ENCODE assay signal across 8 mouse cellular contexts in the genomic region with DNA sequence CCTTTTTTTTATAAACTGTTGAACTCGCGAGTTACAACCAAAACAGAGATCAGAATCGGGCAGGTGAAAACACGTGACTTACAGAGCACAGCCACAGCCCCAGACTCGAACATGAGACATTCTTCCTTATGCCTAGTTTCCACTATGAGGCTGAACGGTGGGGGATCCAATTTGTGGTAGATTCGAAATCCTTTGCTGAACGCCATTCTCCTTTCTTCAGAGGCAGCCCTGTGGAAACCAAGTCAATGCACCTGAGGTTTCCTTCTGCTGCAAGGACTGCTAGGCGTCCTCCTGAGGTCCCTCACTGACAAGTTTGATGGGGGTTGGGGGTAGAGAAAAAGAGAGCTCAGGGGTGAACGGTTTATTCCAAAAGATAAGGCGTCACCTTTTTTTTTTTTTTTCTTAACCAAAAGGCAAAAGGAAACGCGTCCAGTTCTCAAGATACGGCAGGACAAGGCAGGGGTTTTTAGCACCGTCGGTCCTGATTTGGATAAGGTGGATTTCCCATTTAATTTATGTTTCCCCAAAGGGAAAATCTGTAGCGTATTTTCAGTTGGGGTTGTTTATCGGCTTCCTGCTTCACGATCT. TPM values are rescaled to one million over a fixed set of nuclear protein-coding genes. Genes with fewer than 3 reads are reported as not detected.
DNase-seq lines count a peak whose midpoint lies in the region; ATAC-seq and TF ChIP-seq lines count a peak whose summit lies in the region.

No protein-coding gene starts in this region.

- peak overlapping the region; percentile 97 for H3K4me3 ChIP-seq in bone marrow macrophage, adult 2 months (ENCODE audit: insufficient read depth, low read length)
- H3K4me3 ChIP-seq in intestine, postnatal 0 days (ENCODE audit: low read depth, low read length): peak overlapping the region; percentile 66

- TF ChIP-seq CTCF in bone marrow macrophage, adult 2 months (IDR thresholded peaks at IDR 0.05; ENCODE audit: low read depth, low read length): no peak
- TF ChIP-seq CTCF in intestine, postnatal 0 days (IDR thresholded peaks at IDR 0.05; ENCODE audit: low read depth): no peak

- H3K27ac ChIP-seq in bone marrow macrophage, adult 2 months (ENCODE audit: insufficient read depth, low read depth, low read length): peak overlapping the region; percentile 73
- peak overlapping the region; percentile 92 for H3K27ac ChIP-seq in intestine, postnatal 0 days (ENCODE audit: low read depth, low read length)

- no peaks in the 10 kb centered on the region for H3K9me3 ChIP-seq in intestine, postnatal 0 days (ENCODE audit: control insufficient read depth)

- ATAC-seq in erythroblast, adult 5-6 weeks (replicated peaks; ENCODE audit: low FRiP score, poor library complexity, severe bottlenecking): peak; percentile 44
- no peak for ATAC-seq in intestine, postnatal 0 days

- WGBS in intestine, postnatal 0 days: 1% methylated on average over 19 of the region's 19 CpGs

- no peak for TF ChIP-seq POLR2A in bone marrow macrophage, adult 2 months (IDR thresholded peaks at IDR 0.05; ENCODE audit: borderline replicate concordance, low read depth, low read length)

- H3K36me3 ChIP-seq in intestine, postnatal 0 days (ENCODE audit: control insufficient read depth, insufficient read depth): peaks cover 9% of the 10 kb centered on the region

- H3K9ac ChIP-seq in intestine, postnatal 0 days (ENCODE audit: low read depth, low read length): peak overlapping the region; percentile 97

- DNase-seq in right cerebral cortex, adult 18-20 months: peak; percentile 20
- no peak for DNase-seq in right cerebral cortex, postnatal 36 days (ENCODE audit: low spot score in 2 of 2)
- DNase-seq in naive thymus-derived CD4-positive, alpha-beta T cell, adult 2 months (ENCODE audit: low read depth): peak; percentile 54
- no peak for DNase-seq in frontal cortex, postnatal 10 days (ENCODE audit: low spot score in 2 of 2)
- no peak for DNase-seq in layer of hippocampus, adult 8-10 months (ENCODE audit: low spot score in 2 of 2)

- H3K4me2 ChIP-seq in intestine, postnatal 0 days (replicated peaks; ENCODE audit: low read depth): peak overlapping the region; percentile 82

- H3K27me3 ChIP-seq in intestine, postnatal 0 days (replicated peaks; ENCODE audit: control insufficient read depth, insufficient read depth, low read length): no peaks in the 10 kb centered on the region

- peaks cover 25% of the 10 kb centered on the region for H3K4me1 ChIP-seq in bone marrow macrophage, adult 2 months (ENCODE audit: control insufficient read depth, insufficient read depth, low read length)
- 0 out of 2 replicates have a peak, but pooled peaks cover 3% of the 10 kb centered on the region for H3K4me1 ChIP-seq in intestine, postnatal 0 days (replicated peaks; ENCODE audit: control insufficient read depth, insufficient read depth, low read length)

RNA-seq across cellular contexts. Expression of a gene that starts 1.1 kb away (rescaled TPM):
- 91.7 and 118 TPM in 2 replicates for polyA plus RNA-seq in bone marrow macrophage, adult 2 months (2012; ENCODE audit: insufficient read depth, insufficient read length, missing spikeins)
- total RNA-seq in erythroblast, adult 5-6 weeks (2015; ENCODE audit: low replicate concordance): 166 and 169 TPM in 2 replicates
- total RNA-seq in erythroblast, adult 5-6 weeks (2017; ENCODE audit: low replicate concordance): 142 and 167 TPM in 2 replicates
- 15.8 and 16.6 TPM in 2 replicates for polyA plus RNA-seq in intestine, postnatal 0 days (2015; fragmentation: Nextera tagmentation; extraction: Ambion mirVana)
- 100 to 1,000 TPM; 396 to 439 (median 423) TPM for total RNA-seq in layer of hippocampus, adult 8-10 months (2022)

RNA-seq across cellular contexts. Expression of a gene that starts 34.3 kb away (rescaled TPM):
- 91.7 and 108 TPM in 2 replicates for polyA plus RNA-seq in bone marrow macrophage, adult 2 months (2012; ENCODE audit: insufficient read depth, insufficient read length, missing spikeins)
- total RNA-seq in erythroblast, adult 5-6 weeks (2015; ENCODE audit: low replicate concordance): 30.9 and 35.5 TPM in 2 replicates
- 68.0 and 81.5 TPM in 2 replicates for total RNA-seq in erythroblast, adult 5-6 weeks (2017; ENCODE audit: low replicate concordance)
- 17.3 and 19.1 TPM in 2 replicates for polyA plus RNA-seq in intestine, postnatal 0 days (2015; fragmentation: Nextera tagmentation; extraction: Ambion mirVana)
- 10 to 100 TPM; 57.5 to 84.8 (median 69.6) TPM for total RNA-seq in layer of hippocampus, adult 8-10 months (2022)

Comparison
In these comparisons a context has a peak if more than half of its experiments do, and no peak if none do; other contexts are left out.
1. DNase-seq: peak in right cerebral cortex, adult 18-20 months (single experiment) and naive thymus-derived CD4-positive, alpha-beta T cell, adult 2 months (single experiment); none in right cerebral cortex, postnatal 36 days (0 of 2), frontal cortex, postnatal 10 days (0 of 2) and layer of hippocampus, adult 8-10 months (0 of 2).